Mouse (Mus musculus): ENCODE measurements at regions not wholly inside any gene's neighbourhood (a gene's known extent, or its start where the extent isn't known, plus 50 kb on each side); places are given as distances from the start of the nearest gene placed in this dataset.

- no peak for TF ChIP-seq POLR2A (IDR thresholded peaks at IDR 0.05; ENCODE audit: low read depth, low read length)
- no peak for TF ChIP-seq CTCF (IDR thresholded peaks at IDR 0.05; ENCODE audit: extremely low read depth, insufficient read depth, insufficient read length, insufficient replicate concordance)
Observed at GRCm38 (mm10) chr13:5480779-5481178, 380.5 kb upstream of the Klf6 start.
